In the genomic region with DNA sequence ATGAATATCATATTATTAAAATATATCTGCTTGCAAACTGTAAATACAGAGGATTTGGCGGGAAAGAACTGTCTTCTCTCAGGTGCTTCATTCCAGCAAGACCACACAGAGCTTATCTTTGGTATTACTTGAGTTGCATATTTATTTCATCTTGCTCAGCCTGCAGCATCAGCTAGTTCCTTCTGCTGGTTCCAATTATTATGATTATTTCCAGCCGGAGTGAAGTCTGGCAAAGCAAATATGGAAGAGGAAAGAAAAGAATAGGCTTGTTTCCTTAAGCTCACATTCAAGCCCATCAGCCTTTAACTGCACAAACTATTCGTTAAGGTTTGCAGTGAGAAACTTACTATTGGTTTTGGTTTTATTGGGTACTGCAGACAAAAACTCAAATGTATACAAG, we compare ENCODE assay signal across 28 mouse cellular contexts.
"Had no signal": no experiment of that assay in that cellular context is flagged by ENCODE, and none has a peak within 500 bp of the region (broad histone marks: within the 10 kb centered on the region; RNA-seq: fewer than 3 reads in every experiment).

No protein-coding gene starts in this region.

- H3K4me3 ChIP-seq: heart, adult 2 months; heart, embryonic 13.5 days; heart, embryonic 15.5 days; hindbrain, embryonic 13.5 days; hindbrain, embryonic 15.5 days; kidney, embryonic 15.5 days; limb, embryonic 13.5 days; liver, embryonic 13.5 days; liver, embryonic 15.5 days had no signal

- H3K9ac ChIP-seq: heart, embryonic 13.5 days; heart, embryonic 15.5 days; hindbrain, embryonic 13.5 days; hindbrain, embryonic 15.5 days; kidney, embryonic 15.5 days; limb, embryonic 13.5 days; liver, embryonic 13.5 days; liver, embryonic 15.5 days; liver, postnatal 0 days had no signal

- H3K9me3 ChIP-seq: heart, embryonic 13.5 days; heart, embryonic 15.5 days; hindbrain, embryonic 13.5 days; hindbrain, embryonic 15.5 days; kidney, embryonic 15.5 days; limb, embryonic 13.5 days; liver, embryonic 13.5 days; liver, embryonic 15.5 days had no signal

- DNase-seq: gastrocnemius, postnatal 14 days; gastrocnemius, postnatal 36 days; heart, adult 11 months; heart, adult 2 months; heart, postnatal 14 days; heart, postnatal 36 days; kidney, adult 11 months; kidney, adult 2 months; kidney, adult 9 months; kidney, postnatal 14 days; kidney, postnatal 36 days; layer of hippocampus, adult 9-11 months; layer of hippocampus, postnatal 36 days; liver; liver, embryonic 13.5 days; liver, postnatal 0 days had no signal

- H3K4me1 ChIP-seq: heart, embryonic 13.5 days; heart, embryonic 15.5 days; hindbrain, embryonic 13.5 days; hindbrain, embryonic 15.5 days; kidney, embryonic 15.5 days; liver, embryonic 13.5 days; liver, embryonic 15.5 days had no signal

- H3K27ac ChIP-seq: heart, adult 2 months; heart, embryonic 13.5 days; heart, embryonic 15.5 days; hindbrain, embryonic 13.5 days; hindbrain, embryonic 15.5 days; hindbrain, postnatal 0 days; kidney, embryonic 15.5 days; kidney, postnatal 0 days; limb, embryonic 13.5 days; liver, embryonic 13.5 days; liver, embryonic 15.5 days had no signal

- H3K27me3 ChIP-seq: heart, embryonic 13.5 days; heart, embryonic 15.5 days; hindbrain, embryonic 13.5 days; hindbrain, embryonic 15.5 days; kidney, embryonic 15.5 days; limb, embryonic 13.5 days; liver, embryonic 13.5 days; liver, embryonic 15.5 days had no signal

- H3K4me2 ChIP-seq: heart, embryonic 11.5 days; heart, embryonic 13.5 days; heart, embryonic 15.5 days; hindbrain, embryonic 13.5 days; hindbrain, embryonic 15.5 days; kidney, embryonic 15.5 days; limb, embryonic 13.5 days; liver, embryonic 11.5 days; liver, embryonic 13.5 days; liver, embryonic 15.5 days had no signal

- H3K36me3 ChIP-seq: heart, embryonic 13.5 days; heart, embryonic 15.5 days; hindbrain, embryonic 13.5 days; hindbrain, embryonic 15.5 days; kidney, embryonic 15.5 days; limb, embryonic 13.5 days; liver, embryonic 13.5 days; liver, embryonic 15.5 days had no signal

- ATAC-seq: hindbrain, postnatal 0 days; intestine, embryonic 16.5 days; liver, postnatal 0 days had no signal
